Mouse (Mus musculus): ENCODE results near the gene Hap1. TPM values are rescaled to one million over a fixed set of nuclear protein-coding genes. Genes with fewer than 3 reads are reported as not detected.

Hap1 gene
- polyA plus RNA-seq, 1 experiment from 2014 or later: 93.7 TPM

GRCm38 (mm10) chr11:100387589-100388375 is 31.9 kb upstream of the Hap1 start:
- Histone ChIP-seq H3K4me3 (no peak overlapping the region), H3K27ac (no peak overlapping the region), H3K4me1 (peaks cover 6% of the 10 kb centered on the region), H3K27me3 (no peaks in the 10 kb centered on the region), H3K9ac (no peak overlapping the region), H3K4me2 (no peak overlapping the region), H3K36me3 (ENCODE audit: poor library complexity, severe bottlenecking) (peaks cover 28% of the 10 kb centered on the region), H3K9me3 (replicated peaks) (no peaks in the 10 kb centered on the region)
- 63% methylated on average over 14 of the region's 14 CpGs for WGBS
- ATAC-seq: 0 out of 2 replicates have a peak, but pooled peaks have one; percentile 16

- WGBS: 89% methylated on average over 6 of the region's 6 CpGs
- no peaks in the 10 kb centered on the region for H3K9me3 ChIP-seq (replicated peaks)
- H3K4me1 ChIP-seq: peaks cover 6% of the 10 kb centered on the region
- H3K36me3 ChIP-seq (ENCODE audit: poor library complexity, severe bottlenecking): peaks cover 35% of the 10 kb centered on the region
- no peak for ATAC-seq
- H3K27ac ChIP-seq: no peak overlapping the region
- no peaks in the 10 kb centered on the region for H3K27me3 ChIP-seq
- no peak overlapping the region for H3K4me3 ChIP-seq
- no peak overlapping the region for H3K9ac ChIP-seq
- no peak overlapping the region for H3K4me2 ChIP-seq
Measured at GRCm38 (mm10) chr11:100387111-100387510, 31.2 kb upstream of the Hap1 start.

- H3K4me1 ChIP-seq: peaks cover 6% of the 10 kb centered on the region
- WGBS: 50% methylated on average over 5 of the region's 5 CpGs
- H3K27me3 ChIP-seq: no peaks in the 10 kb centered on the region
- no peak overlapping the region for H3K4me2 ChIP-seq
- no peak overlapping the region for H3K27ac ChIP-seq
- no peak overlapping the region for H3K9ac ChIP-seq
- H3K4me3 ChIP-seq: no peak overlapping the region
- no peak for ATAC-seq
- H3K36me3 ChIP-seq (ENCODE audit: poor library complexity, severe bottlenecking): peaks cover 40% of the 10 kb centered on the region
- no peaks in the 10 kb centered on the region for H3K9me3 ChIP-seq (replicated peaks)
Measured at GRCm38 (mm10) chr11:100386586-100386985, 30.7 kb upstream of the Hap1 start.

GRCm38 (mm10) chr11:100385016-100385415 is 29.1 kb upstream of the Hap1 start:
- WGBS: 87% methylated on average over 3 of the region's 3 CpGs
- Histone ChIP-seq H3K4me1 (peaks cover 2% of the 10 kb centered on the region; the same call in 1 of the 2 replicates), H3K27me3 (no peaks in the 10 kb centered on the region), H3K36me3 (ENCODE audit: poor library complexity, severe bottlenecking) (peaks cover 53% of the 10 kb centered on the region), H3K4me3 (no peak overlapping the region), H3K9me3 (replicated peaks) (no peaks in the 10 kb centered on the region), H3K9ac (no peak overlapping the region), H3K27ac (no peak overlapping the region), H3K4me2 (no peak overlapping the region)
- ATAC-seq: no peak

- no peak overlapping the region for H3K4me2 ChIP-seq
- H3K27ac ChIP-seq: no peak overlapping the region
- H3K27me3 ChIP-seq: no peaks in the 10 kb centered on the region
- H3K9me3 ChIP-seq (replicated peaks): no peaks in the 10 kb centered on the region
- no peak overlapping the region for H3K9ac ChIP-seq
- no peaks in the 10 kb centered on the region for H3K4me1 ChIP-seq
- peaks cover 71% of the 10 kb centered on the region for H3K36me3 ChIP-seq (ENCODE audit: poor library complexity, severe bottlenecking)
- 82% methylated on average over 6 of the region's 6 CpGs for WGBS
- H3K4me3 ChIP-seq: no peak overlapping the region
- ATAC-seq: no peak
Measured at GRCm38 (mm10) chr11:100382682-100383081, 26.8 kb upstream of the Hap1 start.

GRCm38 (mm10) chr11:100379311-100379710 is 23.4 kb upstream of the Hap1 start:
- Histone ChIP-seq H3K27ac (no peak overlapping the region), H3K4me1 (no peaks in the 10 kb centered on the region), H3K27me3 (no peaks in the 10 kb centered on the region), H3K4me2 (no peak overlapping the region), H3K9ac (no peak overlapping the region), H3K4me3 (no peak overlapping the region), H3K9me3 (replicated peaks) (no peaks in the 10 kb centered on the region), H3K36me3 (ENCODE audit: poor library complexity, severe bottlenecking) (peaks cover 78% of the 10 kb centered on the region)
- 95% methylated on average over 4 of the region's 4 CpGs for WGBS
- ATAC-seq: no peak

GRCm38 (mm10) chr11:100378446-100378845 is 22.5 kb upstream of the Hap1 start:
- Histone ChIP-seq H3K27me3 (no peaks in the 10 kb centered on the region), H3K4me3 (no peak overlapping the region), H3K27ac (no peak overlapping the region), H3K4me2 (no peak overlapping the region), H3K9ac (no peak overlapping the region), H3K9me3 (replicated peaks) (no peaks in the 10 kb centered on the region), H3K36me3 (ENCODE audit: poor library complexity, severe bottlenecking) (peaks cover 79% of the 10 kb centered on the region), H3K4me1 (no peaks in the 10 kb centered on the region)
- 84% methylated on average over 5 of the region's 5 CpGs for WGBS
- ATAC-seq: no peak

- Histone ChIP-seq H3K27ac (no peak overlapping the region), H3K9me3 (replicated peaks) (no peaks in the 10 kb centered on the region), H3K4me3 (no peak overlapping the region), H3K36me3 (ENCODE audit: poor library complexity, severe bottlenecking) (peaks cover 76% of the 10 kb centered on the region), H3K27me3 (no peaks in the 10 kb centered on the region), H3K4me2 (no peak overlapping the region), H3K9ac (no peak overlapping the region), H3K4me1 (no peaks in the 10 kb centered on the region)
- WGBS: 96% methylated on average over 14 of the region's 14 CpGs
- no peak for ATAC-seq
Measured at GRCm38 (mm10) chr11:100377989-100378388, 22.1 kb upstream of the Hap1 start.

GRCm38 (mm10) chr11:100376746-100377389 is 20.9 kb upstream of the Hap1 start:
- no peak overlapping the region for H3K27ac ChIP-seq
- WGBS: 91% methylated on average over 21 of the region's 21 CpGs
- ATAC-seq: no peak

GRCm38 (mm10) chr11:100376005-100376404 is 20.1 kb upstream of the Hap1 start:
- 83% methylated on average over 4 of the region's 4 CpGs for WGBS
- no peak for ATAC-seq
- no peak overlapping the region for H3K4me2 ChIP-seq
- no peak overlapping the region for H3K27ac ChIP-seq
- 0 out of 2 replicates have a peak, but pooled peaks cover 2% of the 10 kb centered on the region for H3K4me1 ChIP-seq
- H3K9ac ChIP-seq: no peak overlapping the region
- no peak overlapping the region for H3K4me3 ChIP-seq
- no peaks in the 10 kb centered on the region for H3K27me3 ChIP-seq
- no peaks in the 10 kb centered on the region for H3K9me3 ChIP-seq (replicated peaks)
- peaks cover 68% of the 10 kb centered on the region for H3K36me3 ChIP-seq (ENCODE audit: poor library complexity, severe bottlenecking)

More at GRCm38 (mm10) chr11:100376746-100377389, 20.9 kb upstream of the Hap1 start:
- Histone ChIP-seq H3K9me3 (replicated peaks) (no peaks in the 10 kb centered on the region), H3K36me3 (ENCODE audit: poor library complexity, severe bottlenecking) (peaks cover 72% of the 10 kb centered on the region), H3K4me3 (no peak overlapping the region), H3K4me2 (no peak overlapping the region), H3K9ac (no peak overlapping the region), H3K27me3 (no peaks in the 10 kb centered on the region), H3K4me1 (0 out of 2 replicates have a peak, but pooled peaks cover 2% of the 10 kb centered on the region)

GRCm38 (mm10) chr11:100375127-100375526 is 19.2 kb upstream of the Hap1 start:
- ATAC-seq: no peak
- WGBS: 92% methylated on average over 9 of the region's 9 CpGs
- Histone ChIP-seq H3K27ac (no peak overlapping the region), H3K9me3 (replicated peaks) (no peaks in the 10 kb centered on the region), H3K4me2 (no peak overlapping the region), H3K36me3 (ENCODE audit: poor library complexity, severe bottlenecking) (peaks cover 62% of the 10 kb centered on the region), H3K9ac (no peak overlapping the region), H3K4me3 (no peak overlapping the region), H3K27me3 (no peaks in the 10 kb centered on the region), H3K4me1 (0 out of 2 replicates have a peak, but pooled peaks cover 2% of the 10 kb centered on the region)

GRCm38 (mm10) chr11:100371981-100372558 is 16.1 kb upstream of the Hap1 start:
- Histone ChIP-seq H3K36me3 (ENCODE audit: poor library complexity, severe bottlenecking) (peaks cover 42% of the 10 kb centered on the region), H3K4me3 (no peak overlapping the region), H3K27me3 (no peaks in the 10 kb centered on the region), H3K27ac (no peak overlapping the region), H3K4me2 (no peak overlapping the region), H3K9ac (no peak overlapping the region), H3K9me3 (replicated peaks) (no peaks in the 10 kb centered on the region), H3K4me1 (0 out of 2 replicates have a peak, but pooled peaks cover 2% of the 10 kb centered on the region)
- no peak for ATAC-seq
- WGBS: 66% methylated on average over 7 of the region's 8 CpGs
